Mouse (Mus musculus) R1 (cell line): Measurements from ENCODE around the gene Slc16a13.

Experiments
- DNase-seq: peaks from one replicate; pipeline ENCODE4 v3.0.0-alpha.2; 2018; ENCODE audit warnings: low read depth, low spot score

The Slc16a13 gene

GRCm38 (mm10) chr11:70232546-70232945 is 11.7 kb upstream of the Slc16a13 start:
- peak; percentile 79 for DNase-seq

- peak; percentile 87 for DNase-seq
Observed at GRCm38 (mm10) chr11:70230239-70230727, 9.4 kb upstream of the Slc16a13 start.

GRCm38 (mm10) chr11:70229260-70230010 is 8.6 kb upstream of the Slc16a13 start, which contains the start of gene Bcl6b:
Bcl6b (minus strand) TSS chr11:70229798.
- DNase-seq, result peak; percentile 53

DNA sequence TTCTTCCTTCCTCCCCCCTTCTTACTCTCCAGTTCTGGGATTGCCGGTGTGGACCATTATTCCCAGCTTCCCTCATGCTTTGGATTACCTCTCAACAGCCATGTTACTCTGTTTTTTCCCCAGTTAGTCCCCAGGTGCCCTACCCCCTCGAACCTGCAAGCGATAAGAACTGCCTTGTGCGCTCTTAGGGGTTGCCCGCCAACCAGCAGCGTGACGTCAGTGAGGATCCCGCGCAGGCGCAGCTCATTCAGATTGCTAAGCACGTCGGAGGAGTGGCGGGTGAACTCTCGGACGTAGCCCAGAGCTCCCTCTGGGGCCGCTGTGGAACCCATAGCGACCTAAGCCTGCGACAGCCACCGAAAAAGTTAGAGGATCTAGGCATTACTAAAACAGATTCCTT is 8.0 kb upstream of the Slc16a13 start:
- DNase-seq, result peak; percentile 93

GRCm38 (mm10) chr11:70227661-70228245 is 6.9 kb upstream of the Slc16a13 start:
- DNase-seq, result no peak

- no peak for DNase-seq
Observed at GRCm38 (mm10) chr11:70227126-70227525, 6.3 kb upstream of the Slc16a13 start.

DNA sequence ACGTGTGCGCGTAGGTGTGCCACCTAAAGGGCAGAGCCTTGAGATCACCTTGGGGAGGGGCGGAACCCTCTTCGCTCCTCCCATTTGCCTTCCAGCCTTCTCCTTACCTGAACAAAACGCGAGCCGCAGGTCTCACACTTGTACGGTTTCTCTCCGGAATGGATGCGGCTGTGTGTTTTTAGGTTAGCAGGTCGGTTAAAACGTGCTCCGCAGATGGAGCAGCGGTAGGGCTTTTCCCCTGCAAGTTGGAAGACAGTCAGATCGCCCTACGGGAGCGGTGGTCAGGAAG is 5.7 kb upstream of the Slc16a13 start:
- DNase-seq, result no peak

GRCm38 (mm10) chr11:70225798-70226601 is 5.1 kb upstream of the Slc16a13 start:
- peak; percentile 51 for DNase-seq

- no peak for DNase-seq
Observed at GRCm38 (mm10) chr11:70223724-70224123, 2.9 kb upstream of the Slc16a13 start.

GRCm38 (mm10) chr11:70221603-70222500 is 988 bp upstream of the Slc16a13 start:
- peak; percentile 76 for DNase-seq

- DNase-seq, result no peak
Observed at GRCm38 (mm10) chr11:70220323-70220722, 541 bp downstream of the Slc16a13 start.

DNA sequence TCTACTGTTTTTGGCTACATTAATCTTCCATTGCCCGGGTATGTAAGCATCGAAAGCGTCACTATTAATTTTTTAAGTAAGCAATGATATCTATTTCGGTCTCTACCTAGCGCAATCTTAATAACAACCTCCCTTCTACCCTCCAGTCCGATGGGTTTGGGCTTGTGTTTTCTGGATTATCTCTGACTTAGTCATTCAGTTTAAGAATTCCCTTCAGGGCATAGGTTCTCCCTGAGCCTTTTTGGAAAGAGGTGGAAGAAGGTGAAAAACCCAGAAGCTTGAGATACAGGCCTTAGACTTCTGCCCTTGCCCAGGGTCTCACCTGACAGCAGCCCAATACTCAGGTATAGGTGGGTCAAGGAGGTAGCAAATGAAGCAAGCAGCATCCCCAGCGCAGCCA is 991 bp downstream of the Slc16a13 start:
- DNase-seq, result no peak

DNA sequence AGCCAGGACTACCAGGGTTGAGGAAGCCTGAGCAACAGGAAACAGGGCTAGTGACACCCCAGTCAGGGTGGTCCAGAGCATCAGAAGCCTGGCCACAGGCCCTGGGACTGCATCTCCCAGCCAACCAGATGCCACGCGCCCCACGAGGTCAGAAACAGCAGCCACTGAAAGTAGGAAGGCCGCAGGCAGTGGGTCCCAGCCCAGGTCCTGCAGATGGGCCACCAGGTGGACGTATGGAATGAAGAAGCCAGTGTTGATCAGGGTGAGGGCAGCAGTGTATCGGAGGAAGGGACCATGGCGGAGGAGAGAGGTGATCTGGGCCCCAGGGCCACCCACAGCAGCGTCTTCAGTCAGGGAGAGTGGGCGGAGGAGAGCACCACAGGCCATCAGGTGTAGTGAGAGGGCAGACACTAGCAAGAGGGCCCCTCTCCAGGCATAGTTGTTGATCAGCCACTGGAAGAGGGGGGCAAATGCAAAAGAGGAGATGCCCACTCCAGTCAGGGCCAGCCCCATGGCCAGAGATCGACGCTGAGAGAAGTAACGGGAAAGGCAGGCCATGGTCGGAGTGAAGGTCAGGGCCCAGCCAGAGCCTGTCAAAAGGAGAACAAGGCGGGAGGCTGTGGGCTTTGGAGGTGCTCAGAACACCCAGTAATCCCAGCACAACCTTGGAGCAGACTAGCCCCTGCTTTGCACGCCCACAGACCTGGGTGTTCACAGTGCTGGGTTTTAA is 2.0 kb downstream of the Slc16a13 start:
- DNase-seq, result no peak

GRCm38 (mm10) chr11:70218039-70218438 is 2.8 kb downstream of the Slc16a13 start:
- no peak for DNase-seq

- no peak for DNase-seq
Observed at GRCm38 (mm10) chr11:70216103-70216502, 4.8 kb downstream of the Slc16a13 start.

GRCm38 (mm10) chr11:70215301-70215700 is 5.6 kb downstream of the Slc16a13 start:
- no peak for DNase-seq

- DNase-seq, result peak; percentile 25
Observed at GRCm38 (mm10) chr11:70214856-70215209, 6.0 kb downstream of the Slc16a13 start.

GRCm38 (mm10) chr11:70214191-70214855 is 6.5 kb downstream of the Slc16a13 start:
- DNase-seq, result peak; percentile 29

- DNase-seq, result no peak
Observed at GRCm38 (mm10) chr11:70213736-70214135, 7.1 kb downstream of the Slc16a13 start.

DNA sequence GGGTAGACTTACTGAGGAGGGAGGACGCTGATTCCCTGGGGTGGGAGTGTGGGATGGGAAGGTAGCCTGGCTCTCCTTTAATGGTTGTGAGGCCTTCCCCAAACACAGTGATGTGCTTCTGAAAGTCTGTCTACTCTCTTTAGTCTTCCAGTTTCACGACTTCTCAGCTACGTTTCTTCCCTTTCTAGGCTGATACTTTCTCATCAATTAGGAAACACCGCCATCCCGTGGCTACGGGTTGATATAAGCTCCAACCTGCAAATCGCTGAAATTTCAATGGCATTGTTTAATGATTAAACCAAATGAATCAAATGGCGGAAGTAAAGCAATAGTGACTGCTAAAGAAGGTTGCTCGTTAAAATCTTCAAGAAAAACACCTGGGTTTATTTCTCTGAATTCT is 8.0 kb downstream of the Slc16a13 start:
- peak; percentile 46 for DNase-seq
